Mouse (Mus musculus) neural tube, embryonic 12.5 days (tissue): ENCODE results near the gene Gm10392. TPM values are rescaled to one million over a fixed set of nuclear protein-coding genes. Genes with fewer than 3 reads are reported as not detected.
A peak's percentile ranks its signal among the peaks of the same experiment; 100 is the strongest.

Source experiments
- ATAC-seq: fragments of 200-750 bp; cut with Nextera tagmentation; 2 replicates; pipeline ENCODE4 v1.8.0; 2017; ENCODE audit warnings: low read depth, mild to moderate bottlenecking, moderate TSS enrichment, moderate library complexity; ENCODE audit not compliant: low FRiP score
- H3K27ac ChIP-seq: fragments of 300-500 bp; sonication (generic); 2 replicates; pipeline ENCODE4 v1.5.1; 2016
- H3K27me3 ChIP-seq: fragments of 300-500 bp; sonication (generic); replicated peaks from 2 replicates; pipeline ENCODE4 v1.6.1; 2016; ENCODE audit warnings: mild to moderate bottlenecking
- H3K36me3 ChIP-seq: fragments of 300-500 bp; sonication (generic); 2 replicates; pipeline ENCODE4 v1.6.1; 2016; ENCODE audit warnings: mild to moderate bottlenecking
- H3K4me1 ChIP-seq: fragments of 300-500 bp; sonication (generic); 2 replicates; pipeline ENCODE4 v1.6.1; 2016
- H3K4me2 ChIP-seq: fragments of 300-500 bp; sonication (generic); replicated peaks from 2 replicates; pipeline ENCODE4 v1.6.1; 2016; ENCODE audit warnings: mild to moderate bottlenecking
- H3K4me3 ChIP-seq: fragments of 300-500 bp; sonication (generic); 2 replicates; pipeline ENCODE4 v1.5.1; 2016
- H3K9ac ChIP-seq: fragments of 300-500 bp; sonication (generic); 2 replicates; pipeline ENCODE4 v1.6.1; 2016; ENCODE audit warnings: mild to moderate bottlenecking
- H3K9me3 ChIP-seq: fragments of 300-500 bp; sonication (generic); 2 replicates; pipeline ENCODE4 v1.6.1; 2016; ENCODE audit warnings: mild to moderate bottlenecking
- WGBS: fragments of 180-500 bp; shearing (Covaris S2); methylation state at CpG from one replicate; pipeline ENCODE4 v1.1.7; 2016; 5-methylcytosine and 5-hydroxymethylcytosine counted together
- polyA plus RNA-seq: library from polyadenylated mRNA; unstranded; fragments of >200 nt; fragmentation: Nextera tagmentation; extraction: Ambion mirVana; gene quantifications from 2 replicates; pipeline ENCODE4 v1.2.1, GENCODE M21; 2016

The Gm10392 gene
- polyA plus RNA-seq, 1 experiment from 2014 or later, result 0.39 TPM

- Histone ChIP-seq H3K9me3 (no peaks in the 10 kb centered on the region), H3K36me3 (peaks cover 18% of the 10 kb centered on the region), H3K9ac (peak overlapping the region; percentile 95; the same call in 1 of the 2 replicates), H3K4me2 (peak overlapping the region; percentile 92), H3K27me3 (no peaks in the 10 kb centered on the region), H3K27ac (no peak overlapping the region), H3K4me3 (no peak overlapping the region), H3K4me1 (peaks cover 52% of the 10 kb centered on the region)
- ATAC-seq, result no peak
Observed at GRCm38 (mm10) chr11:77495507-77495906, 23.5 kb downstream of the Gm10392 start.

GRCm38 (mm10) chr11:77494782-77495181 is 24.2 kb downstream of the Gm10392 start:
- Histone ChIP-seq H3K4me1 (peaks cover 54% of the 10 kb centered on the region), H3K9ac (peak overlapping the region; percentile 95; the same call in 1 of the 2 replicates), H3K27ac (no peak overlapping the region), H3K36me3 (peaks cover 11% of the 10 kb centered on the region), H3K9me3 (no peaks in the 10 kb centered on the region), H3K4me2 (peak overlapping the region; percentile 92), H3K4me3 (peak overlapping the region; percentile 97), H3K27me3 (no peaks in the 10 kb centered on the region)
- no peak for ATAC-seq
- 79% methylated on average over 6 of the region's 6 CpGs for WGBS

- H3K27ac ChIP-seq, result peak overlapping the region; percentile 51; the same call in 1 of the 2 replicates
- WGBS, result 34% methylated on average over 4 of the region's 4 CpGs
Observed at GRCm38 (mm10) chr11:77494344-77494676, 24.7 kb downstream of the Gm10392 start.

GRCm38 (mm10) chr11:77493512-77494343 is 25.3 kb downstream of the Gm10392 start, which contains the start of gene Git1:
Gene Git1 (plus strand): TSS chr11:77493562.
- Histone ChIP-seq H3K9me3 (no peaks in the 10 kb centered on the region), H3K9ac (peak within 1 kb of the TSS; percentile 95), H3K27me3 (no peaks in the 10 kb centered on the region), H3K36me3 (peaks cover under 1% of the 10 kb centered on the region), H3K4me1 (peaks cover 57% of the 10 kb centered on the region), H3K4me2 (peak within 1 kb of the TSS; percentile 92), H3K27ac (peak within 1 kb of the TSS; percentile 82; the same call in 1 of the 2 replicates), H3K4me3 (peak within 1 kb of the TSS; percentile 97)
- ATAC-seq, result no peak
- WGBS, result 2% methylated on average over 65 of the region's 74 CpGs

More at GRCm38 (mm10) chr11:77494344-77494676, 24.7 kb downstream of the Gm10392 start:
- Histone ChIP-seq H3K27me3 (no peaks in the 10 kb centered on the region), H3K4me1 (peaks cover 54% of the 10 kb centered on the region), H3K9me3 (no peaks in the 10 kb centered on the region), H3K4me2 (peak overlapping the region; percentile 92), H3K4me3 (peak overlapping the region; percentile 97), H3K9ac (peak overlapping the region; percentile 95), H3K36me3 (peaks cover 6% of the 10 kb centered on the region)
- no peak for ATAC-seq

- Histone ChIP-seq H3K4me3 (peak overlapping the region; percentile 97), H3K9ac (peak overlapping the region; percentile 57), H3K36me3 (no peaks in the 10 kb centered on the region), H3K9me3 (no peaks in the 10 kb centered on the region), H3K27ac (no peak overlapping the region), H3K4me1 (peaks cover 61% of the 10 kb centered on the region), H3K27me3 (no peaks in the 10 kb centered on the region), H3K4me2 (peak overlapping the region; percentile 68)
- WGBS, result under 1% methylated on average over 31 of the region's 32 CpGs
- peak; percentile 30; the same call in 1 of the 2 replicates for ATAC-seq
Observed at GRCm38 (mm10) chr11:77492911-77493332, 26.1 kb downstream of the Gm10392 start.

- Histone ChIP-seq H3K4me2 (peak overlapping the region; percentile 68), H3K9me3 (no peaks in the 10 kb centered on the region), H3K36me3 (no peaks in the 10 kb centered on the region), H3K9ac (peak overlapping the region; percentile 57; the same call in 1 of the 2 replicates), H3K27ac (no peak overlapping the region), H3K4me1 (peaks cover 62% of the 10 kb centered on the region), H3K4me3 (peak overlapping the region; percentile 97), H3K27me3 (no peaks in the 10 kb centered on the region)
- WGBS, result under 1% methylated on average over 16 of the region's 18 CpGs
- ATAC-seq, result no peak
Observed at GRCm38 (mm10) chr11:77492311-77492871, 26.6 kb downstream of the Gm10392 start.

- Histone ChIP-seq H3K27me3 (no peaks in the 10 kb centered on the region), H3K4me1 (peaks cover 66% of the 10 kb centered on the region), H3K9me3 (no peaks in the 10 kb centered on the region), H3K4me3 (peak overlapping the region; percentile 97), H3K36me3 (no peaks in the 10 kb centered on the region), H3K9ac (peak overlapping the region; percentile 57), H3K4me2 (peak overlapping the region; percentile 68), H3K27ac (peak overlapping the region; percentile 57; the same call in 1 of the 2 replicates)
- ATAC-seq, result peak; percentile 61
- under 1% methylated on average over 23 of the region's 23 CpGs for WGBS
Observed at GRCm38 (mm10) chr11:77491502-77492291, 27.3 kb downstream of the Gm10392 start.

GRCm38 (mm10) chr11:77491123-77491501 is 27.9 kb downstream of the Gm10392 start:
- H3K4me2 ChIP-seq, result peak overlapping the region; percentile 68

GRCm38 (mm10) chr11:77490451-77490850 is 28.5 kb downstream of the Gm10392 start:
- peaks cover 74% of the 10 kb centered on the region for H3K4me1 ChIP-seq
- ATAC-seq, result no peak
- peak overlapping the region; percentile 79; the same call in 1 of the 2 replicates for H3K4me3 ChIP-seq
- no peak overlapping the region for H3K27ac ChIP-seq
- peak overlapping the region; percentile 68 for H3K4me2 ChIP-seq
- H3K9me3 ChIP-seq, result no peaks in the 10 kb centered on the region
- no peaks in the 10 kb centered on the region for H3K36me3 ChIP-seq
- H3K9ac ChIP-seq, result peak overlapping the region; percentile 93
- WGBS, result 69% methylated on average over 6 of the region's 6 CpGs
- H3K27me3 ChIP-seq, result no peaks in the 10 kb centered on the region

More at GRCm38 (mm10) chr11:77491123-77491501, 27.9 kb downstream of the Gm10392 start:
- H3K36me3 ChIP-seq, result no peaks in the 10 kb centered on the region
- H3K27ac ChIP-seq, result peak overlapping the region; percentile 57; the same call in 1 of the 2 replicates
- H3K4me3 ChIP-seq, result peak overlapping the region; percentile 33
- ATAC-seq, result peak; percentile 70
- H3K9me3 ChIP-seq, result no peaks in the 10 kb centered on the region
- no peaks in the 10 kb centered on the region for H3K27me3 ChIP-seq
- H3K9ac ChIP-seq, result peak overlapping the region; percentile 57
- H3K4me1 ChIP-seq, result peaks cover 72% of the 10 kb centered on the region
- under 1% methylated on average over 13 of the region's 13 CpGs for WGBS

GRCm38 (mm10) chr11:77489591-77490235 is 29.3 kb downstream of the Gm10392 start, which contains the start of gene Ankrd13b:
Gene Ankrd13b (minus strand): TSS chr11:77489678.
- no peaks in the 10 kb centered on the region for H3K27me3 ChIP-seq
- peak within 1 kb of the TSS; percentile 79 for H3K4me3 ChIP-seq
- H3K36me3 ChIP-seq, result no peaks in the 10 kb centered on the region
- under 1% methylated on average over 61 of the region's 87 CpGs for WGBS
- peak within 1 kb of the TSS; percentile 72; the same call in 1 of the 2 replicates for H3K27ac ChIP-seq
- no peaks in the 10 kb centered on the region for H3K9me3 ChIP-seq
- H3K4me2 ChIP-seq, result peak within 1 kb of the TSS; percentile 68
- peak within 1 kb of the TSS; percentile 93 for H3K9ac ChIP-seq
- peak; percentile 60 for ATAC-seq
- peaks cover 75% of the 10 kb centered on the region for H3K4me1 ChIP-seq
